Mouse (Mus musculus): ENCODE data around the gene Cmtm5.

- TF ChIP-seq CTCF (IDR thresholded peaks at IDR 0.05; ENCODE audit: control insufficient read depth, insufficient read depth, insufficient replicate concordance, low read depth, low read length): no peak
- TF ChIP-seq POLR2A (IDR thresholded peaks at IDR 0.05; ENCODE audit: control insufficient read depth, low read depth, low read length): no peak
These were observed 22.4 kb downstream of the Cmtm5 start for GRCm38 (mm10) chr14:54958503-54958902.

Data from testis, adult 2 months (tissue).